Mouse (Mus musculus) CH12.LX (cell line): ENCODE results near the gene Srf. TPM values are rescaled to one million over a fixed set of nuclear protein-coding genes. Genes with fewer than 3 reads are reported as not detected.
A peak's percentile ranks its signal among the peaks of the same experiment; 100 is the strongest.
"Not testable (repeated sequence)": the region's sequence is repeated elsewhere in the genome, so short reads cannot be mapped to it uniquely, and the experiment has no call there.

ENCODE experiments used
- DNase-seq: peaks from one replicate; pipeline ENCODE4 v3.0.0-alpha.2; 2013; ENCODE audit errors: extremely low read depth
- H3K27ac ChIP-seq: 2 replicates; pipeline ENCODE4 v1.5.1; 2012; ENCODE audit warnings: low read depth, mild to moderate bottlenecking, control low read depth, moderate library complexity; ENCODE audit not compliant: insufficient read depth
- H3K27me3 ChIP-seq: replicated peaks from 2 replicates; pipeline ENCODE3; 2012; ENCODE audit warnings: inconsistent platforms
- H3K36me3 ChIP-seq, 2 experiments: replicated peaks in 1 of 2; 2 replicates each; pipeline versions ENCODE3 to v1.6.1; 2012; ENCODE audit warnings: inconsistent platforms in 1 of 2, low read length in 1 of 2, mild to moderate bottlenecking in 1 of 2, mixed read lengths in 1 of 2, moderate library complexity in 1 of 2; ENCODE audit not compliant: control insufficient read depth in 1 of 2, insufficient read depth in 1 of 2
- H3K4me1 ChIP-seq, 2 experiments: 2 replicates each; pipeline ENCODE4 v1.6.1; 2012; ENCODE audit warnings: inconsistent platforms in 1 of 2, moderate library complexity in 1 of 2; ENCODE audit not compliant: insufficient read depth in 2 of 2, control insufficient read depth in 1 of 2
- H3K4me2 ChIP-seq: 2 replicates; pipeline ENCODE4 v1.6.1; 2012; ENCODE audit warnings: low read depth, mild to moderate bottlenecking, control low read depth; ENCODE audit not compliant: poor library complexity, insufficient read depth, severe bottlenecking
- H3K4me3 ChIP-seq, 3 experiments: fragments of 150-350 bp in 1 of 3; sonication (generic) in 1 of 3; replicated peaks in 1 of 3; 2 replicates each; pipeline versions ENCODE3 to v1.5.1; 2011 to 2012; ENCODE audit warnings: low read depth in 2 of 3, low read length in 2 of 3, mild to moderate bottlenecking in 2 of 3, moderate library complexity in 2 of 3, control low read depth in 1 of 3, improper control_type of control experiment in 1 of 3, inconsistent platforms in 1 of 3, mixed read lengths in 1 of 3; ENCODE audit not compliant: poor library complexity in 1 of 3
- H3K79me2 ChIP-seq: replicated peaks from 2 replicates; pipeline ENCODE4 v1.6.1; 2012; ENCODE audit warnings: mild to moderate bottlenecking, moderate library complexity; ENCODE audit not compliant: control insufficient read depth, poor library complexity, insufficient read depth, severe bottlenecking; ENCODE audit errors: extremely low read depth
- H3K9ac ChIP-seq: 2 replicates; pipeline ENCODE4 v1.6.1; 2012; ENCODE audit warnings: low read depth, mild to moderate bottlenecking, control low read depth, moderate library complexity; ENCODE audit not compliant: insufficient read depth
- H3K9me3 ChIP-seq: replicated peaks from 2 replicates; pipeline ENCODE3; 2012; ENCODE audit warnings: low read length, inconsistent platforms, mixed read lengths
- BHLHE40 ChIP-seq: IDR thresholded peaks from 2 replicates; pipeline ENCODE4 v1.6.1; 2011; ENCODE audit warnings: mild to moderate bottlenecking, low read depth, low read length, improper control_type of control experiment
- ELF1 ChIP-seq: IDR thresholded peaks from 2 replicates; pipeline ENCODE4 v1.6.1; 2014; ENCODE audit warnings: low read depth, mild to moderate bottlenecking, inconsistent platforms, low read length, improper control_type of control experiment
- EP300 ChIP-seq: IDR thresholded peaks from 2 replicates; pipeline ENCODE4 v1.6.1; 2011; ENCODE audit warnings: low read length, improper control_type of control experiment
- ETS1 ChIP-seq: conservative IDR thresholded peaks from 2 replicates; pipeline ENCODE4 v1.6.1; 2012; ENCODE audit warnings: low read depth, mild to moderate bottlenecking, inconsistent platforms, low read length, improper control_type of control experiment, moderate library complexity
- MYC ChIP-seq: IDR thresholded peaks from 2 replicates; pipeline ENCODE4 v1.6.1; 2011; ENCODE audit warnings: low read depth, mild to moderate bottlenecking, improper control_type of control experiment, low read length
- PAX5 ChIP-seq: IDR thresholded peaks from 2 replicates; pipeline ENCODE4 v1.6.1; 2012; ENCODE audit warnings: low read length, inconsistent platforms, mixed read lengths
- POLR2A ChIP-seq: IDR thresholded peaks from 2 replicates; pipeline ENCODE4 v1.6.1; 2011; ENCODE audit warnings: low read depth, mild to moderate bottlenecking, improper control_type of control experiment, low read length
- SMC3 ChIP-seq: IDR thresholded peaks from 2 replicates; pipeline ENCODE4 v1.6.1; 2011; ENCODE audit warnings: low read depth, low read length, improper control_type of control experiment
- UBTF ChIP-seq: IDR thresholded peaks from 2 replicates; pipeline ENCODE4 v1.6.1; 2012; ENCODE audit warnings: low read depth, mild to moderate bottlenecking, inconsistent platforms, low read length, improper control_type of control experiment, moderate library complexity
- USF2 ChIP-seq: conservative IDR thresholded peaks from 2 replicates; pipeline ENCODE4 v1.6.1; 2011; ENCODE audit warnings: low read depth, low read length, improper control_type of control experiment
- dilution Hi-C: fragments of 300-500 bp; cut with MboI; formaldehyde crosslinking; loops from 2 replicates; pipeline ENCODE4 v1.14.3; 2020; ENCODE audit warnings: low sequenced_read_pairs; ENCODE audit not compliant: extremely low pct_unique_long_range_greater_than_20kb, extremely low pct_ligation_motif_present
- in situ Hi-C: fragments of 300-500 bp; cut with MboI; formaldehyde crosslinking; loops from 3 replicates; pipeline ENCODE4 v1.14.3; 2019; ENCODE audit warnings: low sequenced_read_pairs, low pct_ligation_motif_present, low pct_unique_long_range_greater_than_20kb, mixed read lengths
- polyA plus RNA-seq: library from polyadenylated mRNA; unstranded; fragments of >175 nt; gene quantifications from 2 replicates; pipeline ENCODE4 v1.2.1, GENCODE M21; 2012; ENCODE audit warnings: low read depth; ENCODE audit not compliant: insufficient read length
- total RNA-seq, 2 experiments: library from RNA; depleted of rRNA; stranded (reverse); fragments of 300-350 nt in 1 of 2; fragments of >200 nt in 1 of 2; gene quantifications; 2 replicates each; pipeline ENCODE4 v1.2.3; 2012 to 2014

Gene Srf
- total and polyA plus RNA-seq, 3 experiments = 38.2 to 81.6 (median 54.5) TPM

DNA sequence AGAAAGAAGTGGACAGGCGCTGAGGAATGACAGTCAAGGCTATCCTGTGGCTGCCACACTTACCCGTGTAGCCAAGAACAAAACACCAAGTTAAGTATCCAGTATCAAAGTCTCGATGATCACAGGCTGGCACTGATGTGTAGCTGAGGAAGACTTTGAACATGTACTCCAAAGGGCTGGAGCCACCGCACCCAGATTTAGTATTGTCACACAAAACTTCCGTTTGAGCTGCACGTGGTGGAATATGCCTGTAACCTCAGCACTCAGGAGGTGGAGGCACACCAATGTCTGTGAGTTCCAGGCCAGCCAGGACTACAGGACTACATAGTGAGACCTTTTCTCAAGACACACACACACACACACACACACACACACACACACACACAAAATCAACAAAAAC lies 3.2 kb upstream of the Srf start:
- Histone ChIP-seq H3K9me3 (no peaks in the 10 kb centered on the region), H3K36me3 (no peaks in the 10 kb centered on the region), H3K27ac (no peak overlapping the region), H3K79me2 (peaks cover 12% of the 10 kb centered on the region), H3K4me1 (peaks cover 5 to 22% of the 10 kb centered on the region in 2 experiments; a peak in 2 of 4 replicates), H3K4me3 (no peak overlapping the region), H3K9ac (no peak overlapping the region), H3K27me3 (no peaks in the 10 kb centered on the region), H3K4me2 (no peak overlapping the region)
- DNase-seq = no peak
- TF ChIP-seq ELF1 (no peak), MYC (no peak), USF2 (no peak), UBTF (no peak)
- in situ Hi-C loops = no loop called here
- dilution Hi-C loops = no loop called here

DNA sequence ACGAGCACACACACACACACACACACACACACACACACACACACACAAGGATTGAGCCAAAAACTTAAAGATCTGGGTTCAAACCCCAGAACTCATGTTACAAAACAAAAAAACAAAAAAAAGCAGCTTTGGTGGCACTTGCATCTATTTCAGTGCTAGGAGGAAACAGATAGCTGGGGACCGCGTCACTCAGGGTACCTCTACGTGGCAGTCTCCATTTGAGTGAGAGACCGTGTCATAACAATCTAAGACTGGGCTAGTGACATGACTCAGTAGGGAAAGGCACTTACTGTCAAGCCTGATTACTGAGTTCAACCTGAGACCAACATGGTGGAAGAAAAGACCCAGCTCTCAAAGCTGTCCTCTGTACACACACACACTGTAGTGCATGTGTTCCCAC lies 2.2 kb upstream of the Srf start:
- H3K4me2 ChIP-seq = no peak overlapping the region
- peaks cover 0 to 7% of the 10 kb centered on the region in 2 experiments for H3K36me3 ChIP-seq
- H3K79me2 ChIP-seq = peaks cover 20% of the 10 kb centered on the region
- no peak for TF ChIP-seq USF2
- no peak for TF ChIP-seq PAX5
- no peak for TF ChIP-seq POLR2A
- 0 out of 2 replicates have a peak, but pooled peaks have one; percentile 8 for TF ChIP-seq ETS1
- no peak for TF ChIP-seq SMC3
- TF ChIP-seq EP300 = 0 out of 2 replicates have a peak, but pooled peaks have one; percentile 12
- TF ChIP-seq BHLHE40 = 0 out of 2 replicates have a peak, but pooled peaks have one; percentile 5
- H3K4me1 ChIP-seq = peaks cover 13 to 28% of the 10 kb centered on the region in 2 experiments
- peak; percentile 25 for DNase-seq
- dilution Hi-C loops = no loop called here
- no peak overlapping the region for H3K27ac ChIP-seq
- no peaks in the 10 kb centered on the region for H3K9me3 ChIP-seq
- no peak overlapping the region for H3K9ac ChIP-seq
- no peak overlapping the region for H3K4me3 ChIP-seq
- in situ Hi-C loops = no loop called here
- H3K27me3 ChIP-seq = no peaks in the 10 kb centered on the region

DNA sequence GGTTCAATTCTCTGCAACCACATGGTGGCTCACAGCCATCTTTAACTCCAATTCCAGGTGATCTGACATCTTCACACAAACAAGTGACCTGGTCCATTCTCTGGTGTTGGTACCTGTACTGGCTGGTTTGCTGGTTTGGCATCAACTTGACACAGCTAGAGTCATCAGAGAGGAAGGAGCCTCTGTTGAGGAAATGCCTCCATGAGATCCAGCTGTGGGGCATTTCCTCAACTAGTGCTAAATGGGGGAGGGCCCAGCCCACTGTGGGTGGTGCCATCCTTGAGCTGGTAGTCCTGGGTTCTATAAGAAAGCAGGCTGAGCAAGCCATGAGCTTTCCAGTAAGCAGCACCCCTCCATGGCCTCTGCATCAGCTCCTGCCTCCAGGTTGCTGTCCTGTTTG lies 1.3 kb upstream of the Srf start:
- H3K9ac ChIP-seq, H3K9me3 ChIP-seq, dilution Hi-C loops, H3K4me2 ChIP-seq, H3K4me3 ChIP-seq, H3K27ac ChIP-seq, in situ Hi-C loops, H3K27me3 ChIP-seq, DNase-seq: not testable (repeated sequence)
- Histone ChIP-seq H3K79me2 (peaks cover 20% of the 10 kb centered on the region), H3K4me1 (peaks cover 18 to 36% of the 10 kb centered on the region in 2 experiments), H3K36me3 (peaks cover 0 to 12% of the 10 kb centered on the region in 2 experiments)
